In genomic region chr6:8831204-8831603, GRCm38 (mm10) we compare ENCODE assay signal across 10 mouse cellular contexts. TPM values are rescaled to one million over a fixed set of nuclear protein-coding genes. Genes with fewer than 3 reads are reported as not detected.
A peak's percentile ranks its signal among the peaks of the same experiment; 100 is the strongest.
DNase-seq lines count a peak whose midpoint lies in the region; ATAC-seq and TF ChIP-seq lines count a peak whose summit lies in the region.
"Had no signal": no experiment of that assay in that cellular context is flagged by ENCODE, and none has a peak within 500 bp of the region (broad histone marks: within the 10 kb centered on the region; RNA-seq: fewer than 3 reads in every experiment).

No protein-coding gene starts in this region.

- H3K4me2 ChIP-seq in intestine, embryonic 15.5 days (replicated peaks), result no peak overlapping the region
- H3K4me2 ChIP-seq in intestine, embryonic 16.5 days (ENCODE audit: low read depth, low read length), result no peak overlapping the region
- no peak overlapping the region for H3K4me2 ChIP-seq in midbrain, embryonic 13.5 days (replicated peaks)
- H3K4me2 ChIP-seq: embryonic facial prominence, embryonic 15.5 days; liver, embryonic 13.5 days had no signal

- 35% methylated on average over 2 of the region's 2 CpGs for WGBS in intestine, embryonic 15.5 days
- WGBS in intestine, embryonic 16.5 days, result 36% methylated on average over 2 of the region's 2 CpGs
- WGBS in midbrain, embryonic 13.5 days, result 47% methylated on average over 2 of the region's 2 CpGs

- 0 out of 2 replicates have a peak, but pooled peaks have one; percentile 49 for ATAC-seq in intestine, embryonic 15.5 days
- no peak for ATAC-seq in intestine, embryonic 16.5 days
- ATAC-seq in midbrain, embryonic 13.5 days, result peak; percentile 77

- no peak overlapping the region for H3K4me3 ChIP-seq in intestine, embryonic 15.5 days (replicated peaks)
- no peak overlapping the region for H3K4me3 ChIP-seq in intestine, embryonic 16.5 days (ENCODE audit: low read length)
- no peak overlapping the region for H3K4me3 ChIP-seq in ES-E14 (ENCODE audit: insufficient read depth in 1 of 2, low read depth in 1 of 2, low read length in 2 of 2, poor library complexity in 1 of 2, severe bottlenecking in 1 of 2)
- no peak overlapping the region for H3K4me3 ChIP-seq in midbrain, embryonic 13.5 days (replicated peaks)
- H3K4me3 ChIP-seq: embryonic facial prominence, embryonic 15.5 days; liver, embryonic 13.5 days had no signal

- intact Hi-C loops in gastrocnemius, postnatal 36 days (cut with DNase I), result no loop called here

- H3K36me3 ChIP-seq in intestine, embryonic 15.5 days, result no peaks in the 10 kb centered on the region
- H3K36me3 ChIP-seq in intestine, embryonic 16.5 days (ENCODE audit: control insufficient read depth, insufficient read depth, low read length), result no peaks in the 10 kb centered on the region
- H3K36me3 ChIP-seq in ES-E14 (ENCODE audit: control insufficient read depth, insufficient read depth, low read length, poor library complexity, severe bottlenecking), result no peaks in the 10 kb centered on the region
- H3K36me3 ChIP-seq in midbrain, embryonic 13.5 days, result no peaks in the 10 kb centered on the region
- H3K36me3 ChIP-seq: embryonic facial prominence, embryonic 15.5 days; liver, embryonic 13.5 days had no signal

- DNase-seq in A20 (ENCODE audit: low read depth, low spot score), result peak; percentile 58
- DNase-seq in ES-E14 (ENCODE audit: low read depth, low spot score), result peak; percentile 24
- peak; percentile 38 for DNase-seq in embryo, embryonic 11.5 days (ENCODE audit: low read depth, low spot score)
- no peak for DNase-seq in gastrocnemius, postnatal 36 days
- no peak for DNase-seq in spleen, adult 12 weeks (ENCODE audit: low spot score)
- DNase-seq: liver, embryonic 13.5 days had no signal

- in situ Hi-C loops in ES-E14 (cut with MboI; ENCODE audit: low sequenced_read_pairs in 2 of 2, unreplicated experiment in 2 of 2), result no loop called here

- H3K9ac ChIP-seq in intestine, embryonic 15.5 days, result no peak overlapping the region
- no peak overlapping the region for H3K9ac ChIP-seq in intestine, embryonic 16.5 days (ENCODE audit: low read depth, low read length)
- H3K9ac ChIP-seq in ES-E14 (ENCODE audit: insufficient read depth, low read depth, low read length, poor library complexity, severe bottlenecking), result no peak overlapping the region
- no peak overlapping the region for H3K9ac ChIP-seq in midbrain, embryonic 13.5 days (replicated peaks)
- H3K9ac ChIP-seq: embryonic facial prominence, embryonic 15.5 days; liver, embryonic 13.5 days had no signal

- no peaks in the 10 kb centered on the region for H3K9me3 ChIP-seq in intestine, embryonic 15.5 days
- H3K9me3 ChIP-seq in intestine, embryonic 16.5 days (ENCODE audit: control insufficient read depth, low read length), result no peaks in the 10 kb centered on the region
- no peaks in the 10 kb centered on the region for H3K9me3 ChIP-seq in ES-E14 (ENCODE audit: control insufficient read depth, insufficient read depth, low read depth, low read length)
- no peaks in the 10 kb centered on the region; the same call in 1 of the 2 replicates for H3K9me3 ChIP-seq in midbrain, embryonic 13.5 days
- H3K9me3 ChIP-seq: embryonic facial prominence, embryonic 15.5 days; liver, embryonic 13.5 days had no signal

- no peak overlapping the region for H3K27ac ChIP-seq in intestine, embryonic 15.5 days
- no peak overlapping the region for H3K27ac ChIP-seq in intestine, embryonic 16.5 days (ENCODE audit: low read length)
- H3K27ac ChIP-seq in ES-E14 (ENCODE audit: insufficient read depth, low read depth, low read length, poor library complexity, severe bottlenecking), result no peak overlapping the region
- H3K27ac ChIP-seq in midbrain, embryonic 13.5 days, result no peak overlapping the region
- H3K27ac ChIP-seq: embryonic facial prominence, embryonic 15.5 days; liver, embryonic 13.5 days had no signal

- H3K27me3 ChIP-seq in intestine, embryonic 15.5 days (replicated peaks), result no peaks in the 10 kb centered on the region
- H3K27me3 ChIP-seq in intestine, embryonic 16.5 days (replicated peaks; ENCODE audit: control insufficient read depth, insufficient read depth, low read length), result no peaks in the 10 kb centered on the region
- no peaks in the 10 kb centered on the region for H3K27me3 ChIP-seq in midbrain, embryonic 13.5 days
- H3K27me3 ChIP-seq: embryonic facial prominence, embryonic 15.5 days; liver, embryonic 13.5 days had no signal

- no peaks in the 10 kb centered on the region for H3K4me1 ChIP-seq in intestine, embryonic 15.5 days (replicated peaks)
- H3K4me1 ChIP-seq in intestine, embryonic 16.5 days (ENCODE audit: control insufficient read depth, insufficient read depth, low read length), result no peaks in the 10 kb centered on the region
- no peaks in the 10 kb centered on the region for H3K4me1 ChIP-seq in ES-E14 (ENCODE audit: control insufficient read depth in 2 of 2, insufficient read depth in 2 of 2, low read length in 2 of 2, poor library complexity in 1 of 2)
- H3K4me1 ChIP-seq in midbrain, embryonic 13.5 days (replicated peaks), result no peaks in the 10 kb centered on the region
- H3K4me1 ChIP-seq: embryonic facial prominence, embryonic 15.5 days; liver, embryonic 13.5 days had no signal

TF ChIP-seq in ES-E14, 5 proteins besides CTCF, POLR2A, EP300 and RAD21:
- TF ChIP-seq ZC3H11A (IDR thresholded peaks at IDR 0.05; ENCODE audit: borderline replicate concordance, low read depth, low read length) (no peak; the same call in 1 of the 2 replicates), ZNF384 (IDR thresholded peaks at IDR 0.05; ENCODE audit: low read depth, low read length) (no peak)
TF ChIP-seq in ES-E14: peak in this region for 0.

RNA-seq across cellular contexts. Expression of gene Ica1, which starts 52.9 kb away (rescaled TPM):
- polyA plus RNA-seq in intestine, embryonic 15.5 days (2015; fragmentation: Nextera tagmentation; extraction: Ambion mirVana), result 19.5 and 23.6 TPM in 2 replicates
- polyA plus RNA-seq in intestine, embryonic 16.5 days (2015; fragmentation: Nextera tagmentation; extraction: Ambion mirVana), result 18.9 and 19.2 TPM in 2 replicates
- total RNA-seq in ES-E14 (2012; rRNA removed), result 3.5 and 3.6 TPM in 2 replicates
- 36.9 and 37.2 TPM in 2 replicates for polyA plus RNA-seq in midbrain, embryonic 13.5 days (2015; fragmentation: Nextera tagmentation; extraction: Ambion mirVana)
- 1 to 10 TPM in 1 of 2 experiments, under 1 TPM in 1; 0.94 to 1.4 TPM for total RNA-seq in gastrocnemius, postnatal 36 days (2021)

Comparison
In these comparisons a context has a peak if more than half of its experiments do, and no peak if none do; other contexts are left out.
1. DNase-seq: peak in A20 (single experiment), ES-E14 (single experiment) and embryo, embryonic 11.5 days (single experiment); none in gastrocnemius, postnatal 36 days (0 of 2) and spleen, adult 12 weeks (single experiment).